Mouse (Mus musculus) embryonic fibroblast, embryonic 13.5 days (primary cell): ENCODE results near the gene Prss41.

Experiments
- CTCF ChIP-seq: IDR thresholded peaks from 2 replicates; pipeline ENCODE4 v1.5.1; 2011; ENCODE audit warnings: mild to moderate bottlenecking, control low read depth, low read length, moderate library complexity, borderline replicate concordance; ENCODE audit not compliant: insufficient read depth
- POLR2A ChIP-seq: IDR thresholded peaks from 2 replicates; pipeline ENCODE4 v1.6.1; 2011; ENCODE audit warnings: low read depth, mild to moderate bottlenecking, control low read depth, low read length, moderate library complexity

DNA sequence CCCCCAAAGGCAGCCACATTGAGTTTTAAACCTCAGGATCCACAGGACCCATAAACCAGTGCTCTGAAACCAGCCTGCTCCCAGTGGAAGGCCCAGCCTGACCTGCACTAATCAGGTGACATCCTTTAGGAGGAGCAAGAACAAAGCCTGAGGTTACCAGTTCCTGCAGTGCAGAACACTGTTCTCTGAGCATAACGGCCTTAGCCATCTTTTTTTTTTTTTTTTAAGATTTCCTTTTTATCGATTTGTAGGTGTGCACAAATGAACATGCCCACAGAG lies 53.0 kb downstream of the Prss41 start:
- no peak for TF ChIP-seq CTCF
- TF ChIP-seq POLR2A = no peak
